Mouse (Mus musculus): ENCODE measurements around the gene Tmod2.

DNA sequence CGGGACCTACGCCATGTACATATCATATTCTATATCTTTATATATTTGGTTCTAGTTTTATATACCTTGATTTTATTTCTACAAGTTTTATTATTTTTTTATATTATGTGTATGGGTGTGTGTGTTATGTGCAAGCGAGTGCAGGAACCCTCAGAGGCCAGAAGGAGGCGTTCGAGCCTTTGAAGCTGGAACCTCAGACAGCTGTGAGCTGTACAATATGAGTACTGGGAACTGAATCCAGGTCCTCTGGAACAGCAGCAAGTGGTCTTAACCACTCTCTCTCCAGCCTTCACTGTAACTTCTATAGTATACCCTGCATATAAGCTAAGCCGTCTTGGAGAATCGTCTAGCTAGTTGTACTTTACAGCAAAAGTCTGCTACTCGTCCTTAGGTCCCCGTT lies 83.0 kb downstream of the Tmod2 start:
- TF ChIP-seq CTCF (IDR thresholded peaks at IDR 0.05; ENCODE audit: borderline replicate concordance, control insufficient read depth, extremely low read depth, insufficient read depth, low read length, poor library complexity): no peak
- no peak for TF ChIP-seq POLR2A (IDR thresholded peaks at IDR 0.05; ENCODE audit: control insufficient read depth, extremely low read depth, insufficient read depth, low read length, poor library complexity)
